Mouse (Mus musculus): ENCODE results near the gene Gstp3. TPM values are rescaled to one million over a fixed set of nuclear protein-coding genes. Genes with fewer than 3 reads are reported as not detected.
A peak's percentile ranks its signal among the peaks of the same experiment; 100 is the strongest.

Gstp3 gene
- polyA plus RNA-seq (2014; fragmentation: Nextera tagmentation; extraction: Ambion mirVana) = not detected in 2 replicates

GRCm38 (mm10) chr19:4059069-4059740 lies at the start of gene Gstp3:
Gstp3 (minus strand) TSS chr19:4059569.
- Histone ChIP-seq H3K4me3 (replicated peaks; ENCODE audit: low read length) (no peak within 1 kb of the TSS), H3K27me3 (ENCODE audit: control insufficient read depth, insufficient read depth, low read length) (no peaks in the 10 kb centered on the region), H3K4me2 (replicated peaks) (no peak within 1 kb of the TSS), H3K9ac (no peak within 1 kb of the TSS), H3K4me1 (replicated peaks; ENCODE audit: control insufficient read depth, insufficient read depth, low read length) (no peaks in the 10 kb centered on the region), H3K9me3 (ENCODE audit: control insufficient read depth, low read length) (no peaks in the 10 kb centered on the region), H3K27ac (no peak within 1 kb of the TSS), H3K36me3 (replicated peaks; ENCODE audit: control insufficient read depth, insufficient read depth) (no peaks in the 10 kb centered on the region)
- ATAC-seq (ENCODE audit: low FRiP score) (no peak), DNase-seq (ENCODE audit: low spot score) (no peak)
- WGBS = 84% methylated on average over 15 of the region's 15 CpGs

- Histone ChIP-seq H3K4me1 (replicated peaks; ENCODE audit: control insufficient read depth, insufficient read depth, low read length) (no peaks in the 10 kb centered on the region), H3K27me3 (ENCODE audit: control insufficient read depth, insufficient read depth, low read length) (no peaks in the 10 kb centered on the region), H3K9me3 (ENCODE audit: control insufficient read depth, low read length) (no peaks in the 10 kb centered on the region), H3K36me3 (replicated peaks; ENCODE audit: control insufficient read depth, insufficient read depth) (peaks cover 60% of the 10 kb centered on the region), H3K27ac (no peak overlapping the region), H3K4me2 (replicated peaks) (no peak overlapping the region), H3K9ac (no peak overlapping the region), H3K4me3 (replicated peaks; ENCODE audit: low read length) (no peak overlapping the region)
- DNase-seq (ENCODE audit: low spot score) (no peak), ATAC-seq (ENCODE audit: low FRiP score) (no peak)
- WGBS = 86% methylated on average over 9 of the region's 9 CpGs
Measured at GRCm38 (mm10) chr19:4108535-4108934, 49.2 kb upstream of the Gstp3 start.

- H3K9me3 ChIP-seq (ENCODE audit: control insufficient read depth, low read length) = no peaks in the 10 kb centered on the region
- peaks cover 46% of the 10 kb centered on the region for H3K36me3 ChIP-seq (replicated peaks; ENCODE audit: control insufficient read depth, insufficient read depth)
- DNase-seq (ENCODE audit: low spot score) = no peak
- peaks cover 4% of the 10 kb centered on the region; the same call in 1 of the 2 replicates for H3K27me3 ChIP-seq (ENCODE audit: control insufficient read depth, insufficient read depth, low read length)
- H3K4me3 ChIP-seq (replicated peaks; ENCODE audit: low read length) = no peak overlapping the region
- no peak overlapping the region for H3K27ac ChIP-seq
- H3K4me2 ChIP-seq (replicated peaks) = no peak overlapping the region
- 91% methylated on average over 14 of the region's 14 CpGs for WGBS
- H3K4me1 ChIP-seq (replicated peaks; ENCODE audit: control insufficient read depth, insufficient read depth, low read length) = peaks cover 5% of the 10 kb centered on the region; the same call in 1 of the 2 replicates
- ATAC-seq (ENCODE audit: low FRiP score) = no peak
- H3K9ac ChIP-seq = no peak overlapping the region
Measured at GRCm38 (mm10) chr19:4106654-4107053, 47.3 kb upstream of the Gstp3 start.

- WGBS = 91% methylated on average over 16 of the region's 16 CpGs
- no peak overlapping the region for H3K4me3 ChIP-seq (replicated peaks; ENCODE audit: low read length)
- ATAC-seq (ENCODE audit: low FRiP score) (no peak), DNase-seq (ENCODE audit: low spot score) (no peak)
- H3K27me3 ChIP-seq (ENCODE audit: control insufficient read depth, insufficient read depth, low read length) = peaks cover 9% of the 10 kb centered on the region; the same call in 1 of the 2 replicates
- H3K4me2 ChIP-seq (replicated peaks) = no peak overlapping the region
- no peak overlapping the region for H3K9ac ChIP-seq
- H3K27ac ChIP-seq = no peak overlapping the region
- peaks cover 20% of the 10 kb centered on the region for H3K4me1 ChIP-seq (replicated peaks; ENCODE audit: control insufficient read depth, insufficient read depth, low read length)
- peaks cover 30% of the 10 kb centered on the region for H3K36me3 ChIP-seq (replicated peaks; ENCODE audit: control insufficient read depth, insufficient read depth)
- no peaks in the 10 kb centered on the region for H3K9me3 ChIP-seq (ENCODE audit: control insufficient read depth, low read length)
Measured at GRCm38 (mm10) chr19:4104675-4105194, 45.4 kb upstream of the Gstp3 start.

GRCm38 (mm10) chr19:4103792-4104191 lies 44.4 kb upstream of the Gstp3 start:
- Histone ChIP-seq H3K36me3 (replicated peaks; ENCODE audit: control insufficient read depth, insufficient read depth) (peaks cover 27% of the 10 kb centered on the region), H3K4me1 (replicated peaks; ENCODE audit: control insufficient read depth, insufficient read depth, low read length) (peaks cover 30% of the 10 kb centered on the region), H3K9ac (no peak overlapping the region), H3K9me3 (ENCODE audit: control insufficient read depth, low read length) (no peaks in the 10 kb centered on the region), H3K4me2 (replicated peaks) (no peak overlapping the region), H3K27ac (no peak overlapping the region), H3K27me3 (ENCODE audit: control insufficient read depth, insufficient read depth, low read length) (peaks cover 9% of the 10 kb centered on the region; the same call in 1 of the 2 replicates), H3K4me3 (replicated peaks; ENCODE audit: low read length) (no peak overlapping the region)
- WGBS = 88% methylated on average over 3 of the region's 3 CpGs
- no peak for ATAC-seq (ENCODE audit: low FRiP score)
- DNase-seq (ENCODE audit: low spot score) = no peak

GRCm38 (mm10) chr19:4103294-4103693 lies 43.9 kb upstream of the Gstp3 start:
- ATAC-seq (ENCODE audit: low FRiP score) (no peak), DNase-seq (ENCODE audit: low spot score) (no peak)
- peaks cover 9% of the 10 kb centered on the region; the same call in 1 of the 2 replicates for H3K27me3 ChIP-seq (ENCODE audit: control insufficient read depth, insufficient read depth, low read length)
- no peak overlapping the region for H3K9ac ChIP-seq
- no peak overlapping the region for H3K4me3 ChIP-seq (replicated peaks; ENCODE audit: low read length)
- WGBS = 93% methylated on average over 18 of the region's 18 CpGs
- H3K4me1 ChIP-seq (replicated peaks; ENCODE audit: control insufficient read depth, insufficient read depth, low read length) = peaks cover 33% of the 10 kb centered on the region
- H3K27ac ChIP-seq = no peak overlapping the region
- peaks cover 22% of the 10 kb centered on the region for H3K36me3 ChIP-seq (replicated peaks; ENCODE audit: control insufficient read depth, insufficient read depth)
- H3K4me2 ChIP-seq (replicated peaks) = no peak overlapping the region
- H3K9me3 ChIP-seq (ENCODE audit: control insufficient read depth, low read length) = no peaks in the 10 kb centered on the region

- peaks cover 9% of the 10 kb centered on the region; the same call in 1 of the 2 replicates for H3K27me3 ChIP-seq (ENCODE audit: control insufficient read depth, insufficient read depth, low read length)
- no peaks in the 10 kb centered on the region for H3K9me3 ChIP-seq (ENCODE audit: control insufficient read depth, low read length)
- peaks cover 38% of the 10 kb centered on the region for H3K4me1 ChIP-seq (replicated peaks; ENCODE audit: control insufficient read depth, insufficient read depth, low read length)
- DNase-seq (ENCODE audit: low spot score) = no peak
- 93% methylated on average over 12 of the region's 12 CpGs for WGBS
- no peak for ATAC-seq (ENCODE audit: low FRiP score)
- H3K36me3 ChIP-seq (replicated peaks; ENCODE audit: control insufficient read depth, insufficient read depth) = peaks cover 17% of the 10 kb centered on the region
- H3K9ac ChIP-seq = no peak overlapping the region
- no peak overlapping the region for H3K27ac ChIP-seq
- H3K4me2 ChIP-seq (replicated peaks) = no peak overlapping the region
- H3K4me3 ChIP-seq (replicated peaks; ENCODE audit: low read length) = no peak overlapping the region
Measured at GRCm38 (mm10) chr19:4102626-4103025, 43.3 kb upstream of the Gstp3 start.

GRCm38 (mm10) chr19:4102049-4102448 lies 42.7 kb upstream of the Gstp3 start:
- 94% methylated on average over 2 of the region's 2 CpGs for WGBS
- Histone ChIP-seq H3K9me3 (ENCODE audit: control insufficient read depth, low read length) (no peaks in the 10 kb centered on the region), H3K9ac (peak overlapping the region; percentile 75), H3K36me3 (replicated peaks; ENCODE audit: control insufficient read depth, insufficient read depth) (peaks cover 15% of the 10 kb centered on the region), H3K4me3 (replicated peaks; ENCODE audit: low read length) (peak overlapping the region; percentile 64), H3K4me1 (replicated peaks; ENCODE audit: control insufficient read depth, insufficient read depth, low read length) (peaks cover 40% of the 10 kb centered on the region), H3K4me2 (replicated peaks) (peak overlapping the region; percentile 86), H3K27me3 (ENCODE audit: control insufficient read depth, insufficient read depth, low read length) (peaks cover 9% of the 10 kb centered on the region; the same call in 1 of the 2 replicates), H3K27ac (no peak overlapping the region)
- no peak for ATAC-seq (ENCODE audit: low FRiP score)
- no peak for DNase-seq (ENCODE audit: low spot score)

- H3K9ac ChIP-seq = peak overlapping the region; percentile 75
- ATAC-seq (ENCODE audit: low FRiP score) (no peak), DNase-seq (ENCODE audit: low spot score) (no peak)
- peaks cover 9% of the 10 kb centered on the region; the same call in 1 of the 2 replicates for H3K27me3 ChIP-seq (ENCODE audit: control insufficient read depth, insufficient read depth, low read length)
- peak overlapping the region; percentile 64 for H3K4me3 ChIP-seq (replicated peaks; ENCODE audit: low read length)
- 63% methylated on average over 6 of the region's 6 CpGs for WGBS
- H3K4me1 ChIP-seq (replicated peaks; ENCODE audit: control insufficient read depth, insufficient read depth, low read length) = peaks cover 41% of the 10 kb centered on the region
- peak overlapping the region; percentile 53 for H3K27ac ChIP-seq
- H3K36me3 ChIP-seq (replicated peaks; ENCODE audit: control insufficient read depth, insufficient read depth) = peaks cover 15% of the 10 kb centered on the region
- peak overlapping the region; percentile 86 for H3K4me2 ChIP-seq (replicated peaks)
- no peaks in the 10 kb centered on the region for H3K9me3 ChIP-seq (ENCODE audit: control insufficient read depth, low read length)
Measured at GRCm38 (mm10) chr19:4101466-4101865, 42.1 kb upstream of the Gstp3 start.

Measured in hindbrain, embryonic 14.5 days (tissue).